Mouse (Mus musculus) forebrain, postnatal 0 days (tissue): ENCODE results near the gene 0610030E20Rik. TPM values are rescaled to one million over a fixed set of nuclear protein-coding genes. Genes with fewer than 3 reads are reported as not detected.

Source experiments
- ATAC-seq: fragments of 200-750 bp; cut with Nextera tagmentation; 2 replicates; pipeline ENCODE4 v1.8.0; 2017; ENCODE audit warnings: mild to moderate bottlenecking, moderate library complexity
- DNase-seq: peaks from one replicate; pipeline ENCODE4 v3.0.0-alpha.2; 2015
- H3K27ac ChIP-seq: fragments of 300-500 bp; sonication (generic); 2 replicates; pipeline ENCODE4 v1.5.1; 2014; ENCODE audit warnings: low read depth, mild to moderate bottlenecking, antibody characterized with exemption, low read length, moderate library complexity, mixed read lengths
- H3K27me3 ChIP-seq: fragments of 300-500 bp; sonication (generic); 2 replicates; pipeline ENCODE4 v1.6.1; 2014; ENCODE audit warnings: mild to moderate bottlenecking, low read length, mixed read lengths; ENCODE audit not compliant: insufficient read depth
- H3K36me3 ChIP-seq: fragments of 300-500 bp; sonication (generic); 2 replicates; pipeline ENCODE4 v1.6.1; 2014; ENCODE audit warnings: mild to moderate bottlenecking, moderate library complexity; ENCODE audit not compliant: insufficient read depth
- H3K4me1 ChIP-seq: fragments of 300-500 bp; sonication (generic); 2 replicates; pipeline ENCODE4 v1.6.1; 2014; ENCODE audit warnings: antibody characterized with exemption; ENCODE audit not compliant: insufficient read depth
- H3K4me2 ChIP-seq: fragments of 300-500 bp; sonication (generic); 2 replicates; pipeline ENCODE4 v1.6.1; 2014; ENCODE audit warnings: low read depth, mild to moderate bottlenecking, moderate library complexity
- H3K4me3 ChIP-seq: fragments of 300-500 bp; sonication (generic); 2 replicates; pipeline ENCODE4 v1.5.1; 2014; ENCODE audit warnings: low read depth, low read length, mixed read lengths
- H3K9ac ChIP-seq: fragments of 300-500 bp; sonication (generic); 2 replicates; pipeline ENCODE4 v1.6.1; 2014; ENCODE audit warnings: mild to moderate bottlenecking
- H3K9me3 ChIP-seq: fragments of 300-500 bp; sonication (generic); 2 replicates; pipeline ENCODE4 v1.6.1; 2016; ENCODE audit warnings: low read length
- CTCF ChIP-seq: sonication (generic); IDR thresholded peaks from 2 replicates; pipeline ENCODE4 v1.5.1; 2016; ENCODE audit warnings: antibody characterized with exemption, control low read depth, low read depth
- WGBS: fragments of 180-500 bp; shearing (Covaris S2); extraction: QIAGEN DNeasy Blood & Tissue Kit; methylation state at CpG from one replicate; pipeline ENCODE4 v1.1.7; 2014; 5-methylcytosine and 5-hydroxymethylcytosine counted together
- polyA plus RNA-seq: library from polyadenylated mRNA; unstranded; fragments of >200 nt; fragmentation: Nextera tagmentation; extraction: Ambion mirVana; gene quantifications from 2 replicates; pipeline ENCODE4 v1.2.1, GENCODE M21; 2015
- total RNA-seq: library from RNA; depleted of rRNA; stranded (reverse); fragments of >200 nt; gene quantifications from 2 replicates; pipeline ENCODE4 v1.2.3, GENCODE M21; 2014

0610030E20Rik gene
- total and polyA plus RNA-seq, 2 experiments from 2014 or later = 10.9 to 15.4 TPM

DNA sequence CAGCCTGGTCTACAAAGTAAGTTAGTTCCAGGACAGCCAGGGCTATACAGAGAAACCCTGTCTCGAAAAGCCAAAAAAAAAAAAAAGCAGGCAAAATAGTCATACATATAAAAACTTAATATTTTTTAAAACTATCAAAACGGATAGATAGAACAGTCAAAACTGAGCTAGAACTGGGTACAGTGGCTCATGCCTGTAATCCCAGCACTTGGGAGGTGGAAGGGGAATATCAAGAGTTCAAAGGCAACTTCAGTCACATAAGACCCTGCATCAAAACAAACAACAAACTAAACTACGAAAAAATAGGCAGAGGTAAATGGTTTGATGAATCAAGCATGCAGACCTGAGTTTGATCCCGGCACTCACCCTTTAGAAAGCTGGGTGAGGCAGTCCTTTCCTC, 17.0 kb upstream of the 0610030E20Rik start:
- H3K4me3 ChIP-seq = no peak overlapping the region
- 87% methylated on average over 4 of the region's 4 CpGs for WGBS
- TF ChIP-seq CTCF = no peak
- H3K4me1 ChIP-seq = no peaks in the 10 kb centered on the region
- ATAC-seq = no peak
- H3K27me3 ChIP-seq = no peaks in the 10 kb centered on the region
- no peak overlapping the region for H3K27ac ChIP-seq
- no peak overlapping the region for H3K9ac ChIP-seq
- H3K9me3 ChIP-seq = no peaks in the 10 kb centered on the region
- H3K4me2 ChIP-seq = no peak overlapping the region
- peaks cover 68% of the 10 kb centered on the region for H3K36me3 ChIP-seq
- DNase-seq = no peak

DNA sequence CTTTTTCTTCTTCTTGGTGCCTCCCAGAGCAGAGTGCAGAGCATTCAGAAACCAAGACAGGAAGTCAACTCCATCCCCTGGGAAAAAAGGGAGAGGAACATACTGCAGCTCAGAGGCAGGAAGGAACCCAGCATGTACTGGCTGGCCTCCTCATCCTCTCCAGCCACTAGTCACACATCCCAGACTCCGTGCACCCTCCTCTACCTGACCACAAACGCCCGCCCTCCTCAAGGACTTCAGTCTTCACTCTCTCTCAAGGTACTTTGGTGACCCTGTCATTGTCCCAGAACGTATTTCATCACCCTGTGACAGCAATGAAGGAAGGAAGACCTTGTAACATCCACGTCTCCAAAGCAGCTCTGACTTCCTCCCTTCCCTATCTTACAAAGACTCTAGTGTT, 14.0 kb upstream of the 0610030E20Rik start:
- no peak overlapping the region for H3K4me3 ChIP-seq
- no peaks in the 10 kb centered on the region for H3K9me3 ChIP-seq
- H3K4me1 ChIP-seq = no peaks in the 10 kb centered on the region
- TF ChIP-seq CTCF = no peak
- H3K4me2 ChIP-seq = no peak overlapping the region
- 86% methylated on average over 5 of the region's 5 CpGs for WGBS
- no peak for DNase-seq
- no peak overlapping the region for H3K27ac ChIP-seq
- no peaks in the 10 kb centered on the region for H3K27me3 ChIP-seq
- ATAC-seq = no peak
- H3K36me3 ChIP-seq = peaks cover 78% of the 10 kb centered on the region
- no peak overlapping the region for H3K9ac ChIP-seq

DNA sequence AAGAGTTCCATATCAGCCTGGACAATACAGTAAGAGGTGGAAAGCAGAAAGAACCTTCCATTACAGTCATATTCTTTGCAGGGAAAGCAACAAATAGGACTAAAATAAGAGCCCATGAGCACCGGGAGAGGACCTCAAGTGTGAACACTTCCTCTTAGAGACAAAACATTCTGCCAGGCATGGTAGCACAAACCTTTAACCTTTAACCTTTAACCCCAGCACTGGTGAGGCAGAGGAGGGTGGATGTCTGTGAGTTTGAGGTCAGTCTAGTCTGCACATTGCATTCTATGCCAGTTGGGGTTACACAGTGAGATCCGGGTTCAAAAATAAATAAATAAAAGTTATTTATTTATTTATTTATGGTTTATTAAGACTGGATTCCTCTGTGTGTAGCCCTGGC, 6.6 kb upstream of the 0610030E20Rik start:
- H3K9ac ChIP-seq = no peak overlapping the region
- no peak overlapping the region for H3K27ac ChIP-seq
- H3K36me3 ChIP-seq = peaks cover 30% of the 10 kb centered on the region
- no peak overlapping the region for H3K4me3 ChIP-seq
- H3K4me2 ChIP-seq = no peak overlapping the region
- no peak for TF ChIP-seq CTCF
- ATAC-seq = no peak
- 72% methylated on average over 2 of the region's 2 CpGs for WGBS
- no peaks in the 10 kb centered on the region for H3K27me3 ChIP-seq
- peaks cover 10% of the 10 kb centered on the region for H3K4me1 ChIP-seq
- no peak for DNase-seq
- no peaks in the 10 kb centered on the region for H3K9me3 ChIP-seq

DNA sequence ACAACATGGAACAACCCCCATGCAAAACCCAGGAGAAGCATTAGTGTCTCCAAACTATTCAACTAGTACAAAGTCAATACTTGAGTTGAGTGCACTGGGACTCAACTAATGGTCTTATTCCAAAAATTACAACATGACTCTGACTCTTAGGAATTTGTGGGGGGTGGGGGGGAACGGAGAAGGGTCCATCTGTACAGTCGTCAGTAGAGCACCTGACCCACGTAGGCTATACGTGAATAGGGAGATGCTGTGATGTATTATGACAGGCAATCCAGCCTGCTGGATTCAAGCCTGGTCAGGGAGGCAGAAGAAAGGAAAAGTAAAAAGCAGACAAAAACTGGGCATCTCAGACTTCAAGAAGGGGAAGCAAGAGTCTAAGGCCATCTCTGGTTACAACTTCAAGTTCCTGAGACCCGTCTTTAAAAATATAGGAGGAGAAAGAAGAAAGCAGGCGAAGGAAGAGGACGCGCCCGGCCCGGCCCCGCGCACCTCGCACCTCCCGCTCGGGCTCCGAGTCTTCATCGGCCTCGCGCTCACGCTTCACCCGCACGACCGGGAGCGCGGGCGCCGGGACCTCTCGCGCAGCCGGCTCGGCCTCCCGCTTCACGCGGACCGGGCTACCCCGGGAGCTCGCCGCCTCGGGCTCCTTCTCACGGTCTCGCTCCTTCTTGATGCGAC, 2.6 kb upstream of the 0610030E20Rik start:
- under 1% methylated on average over 42 of the region's 42 CpGs for WGBS
- H3K9ac ChIP-seq = peak overlapping the region; percentile 72
- peak overlapping the region; percentile 80 for H3K4me3 ChIP-seq
- peak; percentile 37 for ATAC-seq
- no peaks in the 10 kb centered on the region for H3K27me3 ChIP-seq
- H3K4me2 ChIP-seq = peak overlapping the region; percentile 63
- DNase-seq = no peak
- no peaks in the 10 kb centered on the region for H3K9me3 ChIP-seq
- peaks cover 2% of the 10 kb centered on the region for H3K36me3 ChIP-seq
- peaks cover 18% of the 10 kb centered on the region for H3K4me1 ChIP-seq
- no peak for TF ChIP-seq CTCF
- H3K27ac ChIP-seq = peak overlapping the region; percentile 73

DNA sequence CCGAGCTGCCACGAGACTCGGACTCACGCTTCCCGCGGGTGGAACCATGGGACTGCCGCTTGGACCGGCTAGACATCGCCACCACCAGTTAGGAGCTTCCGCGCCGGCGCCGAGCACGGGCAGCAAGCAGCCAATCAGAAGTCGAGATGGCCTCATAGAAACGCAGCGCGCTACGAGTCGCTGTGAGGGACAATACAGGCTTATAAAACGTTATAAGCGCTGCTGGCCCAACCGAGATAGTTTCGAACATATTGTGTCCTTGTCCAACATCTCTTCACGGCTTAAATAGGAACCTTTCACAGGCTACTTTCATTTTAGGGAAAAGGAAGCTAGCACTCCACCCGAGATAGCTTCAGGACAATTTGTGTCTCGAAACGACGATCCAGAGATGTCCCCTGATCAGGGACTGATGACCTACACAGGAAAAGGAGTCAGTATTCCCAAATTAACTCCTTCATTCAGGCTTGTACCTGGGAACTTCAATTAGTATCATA, 2.0 kb upstream of the 0610030E20Rik start, which contains the start of gene Usp39:
Gene Usp39, minus strand, starts transcription at position 111 of the 494 bp plus-strand sequence.
- under 1% methylated on average over 30 of the region's 30 CpGs for WGBS
- Histone ChIP-seq H3K4me2 (peak within 1 kb of the TSS; percentile 63), H3K27ac (peak within 1 kb of the TSS; percentile 73), H3K9ac (peak within 1 kb of the TSS; percentile 72), H3K9me3 (no peaks in the 10 kb centered on the region), H3K4me3 (peak within 1 kb of the TSS; percentile 80), H3K36me3 (peaks cover 7% of the 10 kb centered on the region), H3K27me3 (no peaks in the 10 kb centered on the region), H3K4me1 (peaks cover 18% of the 10 kb centered on the region)
- TF ChIP-seq CTCF = no peak
- DNase-seq (peak; percentile 97), ATAC-seq (peak; percentile 92)

DNA sequence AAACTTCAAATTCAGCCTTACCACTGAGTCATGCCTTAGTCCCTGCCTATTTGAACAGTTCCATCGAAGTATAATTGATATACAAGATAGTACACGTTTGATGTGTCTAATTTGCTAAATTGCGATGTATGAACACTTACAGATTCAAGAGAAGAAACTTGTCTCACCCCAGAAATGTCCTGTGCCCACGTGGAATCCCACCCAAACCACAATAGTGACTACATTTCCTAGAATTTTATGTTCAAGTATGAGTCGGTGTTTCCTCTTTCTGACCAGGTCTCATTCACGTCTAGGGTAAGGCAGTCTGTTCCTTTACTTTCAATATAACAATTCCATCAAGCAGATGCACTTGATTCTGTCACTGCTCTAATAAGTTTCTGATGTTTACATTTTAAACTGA, 1.5 kb upstream of the 0610030E20Rik start:
- ATAC-seq (no peak), DNase-seq (no peak)
- Histone ChIP-seq H3K9me3 (no peaks in the 10 kb centered on the region), H3K27me3 (no peaks in the 10 kb centered on the region), H3K4me2 (peak overlapping the region; percentile 63), H3K36me3 (peaks cover 12% of the 10 kb centered on the region), H3K4me3 (peak overlapping the region; percentile 80), H3K27ac (no peak overlapping the region), H3K9ac (peak overlapping the region; percentile 72; the same call in 1 of the 2 replicates), H3K4me1 (peaks cover 18% of the 10 kb centered on the region)
- 56% methylated on average over 6 of the region's 6 CpGs for WGBS
- TF ChIP-seq CTCF = no peak

DNA sequence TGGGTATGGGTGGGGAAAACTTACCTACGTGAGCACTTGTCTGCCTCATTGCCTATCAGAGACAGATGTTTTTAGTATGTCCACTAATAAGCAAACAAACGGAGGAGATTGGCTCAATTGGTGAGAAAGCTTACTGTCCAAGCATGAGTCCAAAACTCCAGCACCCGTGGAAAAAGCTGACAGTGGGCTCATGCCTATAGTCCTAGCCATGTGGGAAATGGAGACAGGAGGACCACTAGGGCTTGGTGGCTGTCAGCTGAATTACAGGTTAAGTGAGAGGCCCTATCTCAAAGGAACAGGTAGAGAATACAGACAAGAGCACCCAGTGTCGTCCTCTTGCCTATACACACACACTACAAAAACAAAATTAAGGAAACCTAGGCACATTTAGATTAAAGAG, 856 bp upstream of the 0610030E20Rik start:
- peaks cover 16% of the 10 kb centered on the region for H3K36me3 ChIP-seq
- 87% methylated on average over 4 of the region's 4 CpGs for WGBS
- no peak overlapping the region for H3K4me2 ChIP-seq
- no peak overlapping the region for H3K9ac ChIP-seq
- no peaks in the 10 kb centered on the region for H3K9me3 ChIP-seq
- TF ChIP-seq CTCF = no peak
- H3K4me1 ChIP-seq = peaks cover 18% of the 10 kb centered on the region
- DNase-seq = no peak
- H3K27me3 ChIP-seq = no peaks in the 10 kb centered on the region
- H3K4me3 ChIP-seq = no peak overlapping the region
- ATAC-seq = no peak
- no peak overlapping the region for H3K27ac ChIP-seq
